Mouse (Mus musculus): ENCODE results near the gene Supt3.

- TF ChIP-seq FLI1 (IDR thresholded peaks at IDR 0.05; ENCODE audit: low read length) (no peak), GATA1 (IDR thresholded peaks at IDR 0.05; ENCODE audit: borderline replicate concordance, low read length) (no peak)
Observed at GRCm38 (mm10) chr17:45004477-45005170, 227.7 kb downstream of the Supt3 start.
